Mouse (Mus musculus) testis, postnatal 14 days (tissue): ENCODE data around the gene Scyl1.

Experiments used
- DNase-seq: peaks from one replicate; pipeline ENCODE4 v3.0.0; 2021; ENCODE audit warnings: low spot score

The Scyl1 gene

GRCm38 (mm10) chr19:5715793-5716688 lies 55.2 kb downstream of the Scyl1 start:
- DNase-seq, result no peak

GRCm38 (mm10) chr19:5713730-5714129 lies 57.5 kb downstream of the Scyl1 start:
- no peak for DNase-seq

- DNase-seq, result no peak
Measured at GRCm38 (mm10) chr19:5713255-5713654, 58.0 kb downstream of the Scyl1 start.

GRCm38 (mm10) chr19:5711907-5712460 lies 59.2 kb downstream of the Scyl1 start:
- DNase-seq, result no peak

GRCm38 (mm10) chr19:5711218-5711617 lies 60.0 kb downstream of the Scyl1 start:
- DNase-seq, result no peak

- no peak for DNase-seq
Measured at GRCm38 (mm10) chr19:5710581-5710980, 60.6 kb downstream of the Scyl1 start.

GRCm38 (mm10) chr19:5710068-5710467 lies 61.2 kb downstream of the Scyl1 start:
- no peak for DNase-seq
